ENCODE assay signal across 25 mouse cellular contexts in genomic region chr6:129824004-129824403, GRCm38 (mm10). TPM values are rescaled to one million over a fixed set of nuclear protein-coding genes. Genes with fewer than 3 reads are reported as not detected.
A peak's percentile ranks its signal among the peaks of the same experiment; 100 is the strongest.
DNase-seq lines count a peak whose midpoint lies in the region; ATAC-seq and TF ChIP-seq lines count a peak whose summit lies in the region.
"Had no signal": no experiment of that assay in that cellular context is flagged by ENCODE, and none has a peak within 500 bp of the region (broad histone marks: within the 10 kb centered on the region; RNA-seq: fewer than 3 reads in every experiment).

No protein-coding gene starts in this region.

- no peaks in the 10 kb centered on the region for H3K27me3 ChIP-seq in myocyte (ENCODE audit: control insufficient read depth, insufficient read depth, insufficient read length)
- H3K27me3 ChIP-seq: embryonic facial prominence, embryonic 12.5 days; forebrain, embryonic 15.5 days; heart, embryonic 15.5 days had no signal

- no peaks in the 10 kb centered on the region for H3K79me2 ChIP-seq in myocyte (ENCODE audit: control insufficient read depth, insufficient read depth)

- ATAC-seq in granulocyte monocyte progenitor cell, adult 5-6 weeks (replicated peaks; ENCODE audit: poor library complexity, severe bottlenecking), result peak; percentile 97
- no peak for ATAC-seq in megakaryocyte-erythroid progenitor cell, adult 5-6 weeks (replicated peaks; ENCODE audit: low FRiP score, low TSS enrichment, poor library complexity, severe bottlenecking)
- ATAC-seq: CD4-positive, CD25-positive, alpha-beta regulatory T cell, adult 4 months; forebrain, embryonic 15.5 days had no signal

- no peak overlapping the region for H3K4me3 ChIP-seq in myocyte
- H3K4me3 ChIP-seq: embryonic facial prominence, embryonic 12.5 days; forebrain, embryonic 15.5 days; heart, adult 2 months; heart, embryonic 15.5 days; hindbrain, embryonic 10.5 days had no signal

- H3K4me2 ChIP-seq in myocyte (ENCODE audit: low read depth), result peak overlapping the region; percentile 8
- H3K4me2 ChIP-seq: embryonic facial prominence, embryonic 12.5 days; forebrain, embryonic 15.5 days; heart, embryonic 11.5 days; heart, embryonic 15.5 days; hindbrain, embryonic 14.5 days had no signal

- no peak for TF ChIP-seq POLR2A in myocyte (IDR thresholded peaks at IDR 0.05; ENCODE audit: insufficient read length, low read depth)

- DNase-seq in 416B (ENCODE audit: low read depth), result peak; percentile 97
- DNase-seq in embryo, embryonic 10 days (ENCODE audit: low spot score), result no peak
- no peak for DNase-seq in right cerebral cortex, postnatal 36 days (ENCODE audit: low spot score in 2 of 2)
- DNase-seq: adrenal gland, adult 8-10 months; adrenal gland, postnatal 36 days; cerebellum, adult 11 months; cerebellum, adult 9-10 months; cerebellum, postnatal 36 days; embryo, embryonic 11 days; gastrocnemius, postnatal 10 days; heart, adult 2 months; heart, postnatal 14 days had no signal

- no peak overlapping the region for H3ac ChIP-seq in myocyte (ENCODE audit: control insufficient read depth, insufficient read length)

- no peaks in the 10 kb centered on the region for H3K36me3 ChIP-seq in myocyte (ENCODE audit: control insufficient read depth, insufficient read depth)
- H3K36me3 ChIP-seq: embryonic facial prominence, embryonic 12.5 days; forebrain, embryonic 15.5 days; G1E; heart, embryonic 15.5 days; hindbrain, embryonic 10.5 days had no signal

TF ChIP-seq in myocyte, 11 proteins besides CTCF, POLR2A, EP300 and RAD21:
- no peak for TF ChIP-seq MAX (IDR thresholded peaks at IDR 0.05; ENCODE audit: low read depth)

RNA-seq across cellular contexts. Expression of gene Gm17631, which starts 38.4 kb away (rescaled TPM):
- not detected in 2 replicates for total RNA-seq in granulocyte monocyte progenitor cell, adult 5-6 weeks (2014; fragmentation: Nextera tagmentation)
- not detected in 2 replicates for total RNA-seq in granulocyte monocyte progenitor cell, adult 5-6 weeks (2017)
- polyA plus RNA-seq in myocyte (2012; fragmentation: generic; extraction: Trizol), result not detected
- total RNA-seq in megakaryocyte-erythroid progenitor cell, adult 5-6 weeks (2014; fragmentation: Nextera tagmentation), result not detected in 2 replicates
- not detected in 2 replicates for total RNA-seq in megakaryocyte-erythroid progenitor cell, adult 5-6 weeks (2017)
- total RNA-seq: adrenal gland, adult 8-10 months; adrenal gland, postnatal 36 days; G1E; gastrocnemius, postnatal 10 days; gastrocnemius, postnatal 4 days; heart, adult 2 months; heart, postnatal 14 days had no signal
- polyA plus RNA-seq: CD4-positive, CD25-positive, alpha-beta regulatory T cell, adult 4 months; embryonic facial prominence, embryonic 12.5 days; forebrain, embryonic 11.5 days; forebrain, embryonic 15.5 days; G1E; heart, adult 2 months; heart, embryonic 11.5 days; heart, embryonic 15.5 days; hindbrain, embryonic 10.5 days; hindbrain, embryonic 14.5 days had no signal

RNA-seq across cellular contexts. Expression of gene Gm156, which starts 39.9 kb away (rescaled TPM):
- not detected in 2 replicates for total RNA-seq in granulocyte monocyte progenitor cell, adult 5-6 weeks (2014; fragmentation: Nextera tagmentation)
- total RNA-seq in granulocyte monocyte progenitor cell, adult 5-6 weeks (2017), result not detected in 2 replicates
- polyA plus RNA-seq in myocyte (2012; fragmentation: generic; extraction: Trizol), result not detected
- not detected in 2 replicates for total RNA-seq in megakaryocyte-erythroid progenitor cell, adult 5-6 weeks (2014; fragmentation: Nextera tagmentation)
- total RNA-seq in megakaryocyte-erythroid progenitor cell, adult 5-6 weeks (2017), result not detected in 2 replicates
- total RNA-seq: adrenal gland, adult 8-10 months; adrenal gland, postnatal 36 days; G1E; gastrocnemius, postnatal 10 days; gastrocnemius, postnatal 4 days; heart, adult 2 months; heart, postnatal 14 days had no signal
- polyA plus RNA-seq: CD4-positive, CD25-positive, alpha-beta regulatory T cell, adult 4 months; embryonic facial prominence, embryonic 12.5 days; forebrain, embryonic 11.5 days; forebrain, embryonic 15.5 days; G1E; heart, adult 2 months; heart, embryonic 11.5 days; heart, embryonic 15.5 days; hindbrain, embryonic 10.5 days; hindbrain, embryonic 14.5 days had no signal

RNA-seq across cellular contexts. Expression of gene Klra17, which starts 52.5 kb away (rescaled TPM):
- total RNA-seq in granulocyte monocyte progenitor cell, adult 5-6 weeks (2014; fragmentation: Nextera tagmentation), result not detected in 2 replicates
- total RNA-seq in granulocyte monocyte progenitor cell, adult 5-6 weeks (2017), result not detected in 2 replicates
- 0.06 TPM for polyA plus RNA-seq in myocyte (2012; fragmentation: generic; extraction: Trizol)
- not detected in 2 replicates for total RNA-seq in megakaryocyte-erythroid progenitor cell, adult 5-6 weeks (2014; fragmentation: Nextera tagmentation)
- not detected in 2 replicates for total RNA-seq in megakaryocyte-erythroid progenitor cell, adult 5-6 weeks (2017)
- total RNA-seq: adrenal gland, postnatal 36 days; G1E; gastrocnemius, postnatal 4 days; heart, adult 2 months; heart, postnatal 14 days had no signal
- polyA plus RNA-seq: CD4-positive, CD25-positive, alpha-beta regulatory T cell, adult 4 months; embryonic facial prominence, embryonic 12.5 days; forebrain, embryonic 11.5 days; forebrain, embryonic 15.5 days; G1E; heart, adult 2 months; heart, embryonic 11.5 days; heart, embryonic 15.5 days; hindbrain, embryonic 10.5 days; hindbrain, embryonic 14.5 days had no signal
